Mouse (Mus musculus) cerebellum, adult (tissue): ENCODE measurements around the gene Gzmm.
A peak's percentile ranks its signal among the peaks of the same experiment; 100 is the strongest.
"Not testable (repeated sequence)": the region's sequence is repeated elsewhere in the genome, so short reads cannot be mapped to it uniquely, and the experiment has no call there.

Source experiments
- ATAC-seq: cut with Nextera tagmentation; 2 replicates; pipeline ENCODE4 v1.9.2; 2017; ENCODE audit warnings: mild to moderate bottlenecking, moderate library complexity, mixed read lengths; ENCODE audit not compliant: insufficient number of reproducible peaks, low FRiP score, low TSS enrichment

Gene Gzmm

DNA sequence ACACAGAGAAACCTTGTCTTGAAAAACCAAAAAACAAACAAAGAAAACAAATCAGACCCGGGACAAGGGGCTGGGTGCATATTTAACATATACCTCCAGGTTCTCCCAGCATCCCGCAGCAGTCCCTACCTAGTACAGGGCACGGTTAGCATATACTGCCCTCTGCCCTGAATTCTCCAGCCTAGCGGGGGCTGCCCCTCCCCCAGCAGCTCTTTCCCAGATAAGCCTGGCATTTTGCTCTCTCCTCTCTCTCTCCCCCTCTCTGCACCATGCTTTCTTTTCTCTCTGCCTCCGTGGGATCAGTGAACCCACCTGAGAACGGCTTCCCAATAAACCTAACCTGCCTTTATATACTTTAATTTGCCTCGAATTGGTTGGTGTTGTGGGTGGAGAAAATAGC lies 11.9 kb downstream of the Gzmm start:
- no peak for ATAC-seq

DNA sequence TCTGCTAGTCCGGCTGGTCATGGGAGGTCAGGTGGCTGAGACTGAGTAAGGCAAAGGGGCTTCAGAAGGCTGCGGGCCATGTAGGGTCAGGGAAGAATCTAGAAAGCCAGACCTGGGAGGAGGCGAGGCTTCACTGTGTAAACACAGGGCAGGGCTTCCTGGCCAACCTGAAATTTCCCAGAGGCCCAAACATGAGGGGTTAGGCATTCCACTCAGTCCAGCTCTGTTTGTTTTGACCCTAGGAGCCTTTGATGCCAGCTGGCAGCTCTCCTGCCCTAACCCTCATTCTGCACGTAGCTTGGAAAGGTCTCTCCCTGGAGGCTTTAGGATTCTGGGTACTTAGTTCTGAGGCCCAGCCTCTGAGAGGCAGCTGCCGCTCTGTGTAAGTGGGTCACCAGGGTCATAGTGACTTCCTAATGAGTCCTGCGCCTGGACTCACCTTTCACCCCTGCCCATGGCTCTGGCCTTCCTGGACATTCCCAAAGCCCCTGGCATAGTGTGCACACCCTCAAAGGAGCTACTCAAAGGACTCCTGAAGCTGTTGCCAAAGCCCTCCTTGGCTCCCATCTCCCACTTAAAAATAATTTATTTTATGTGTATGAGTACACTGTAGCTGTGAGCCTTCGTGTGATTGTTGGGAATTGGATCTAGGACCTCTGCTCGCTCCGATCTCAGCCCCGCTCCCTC lies 12.8 kb downstream of the Gzmm start:
- ATAC-seq = no peak

DNA sequence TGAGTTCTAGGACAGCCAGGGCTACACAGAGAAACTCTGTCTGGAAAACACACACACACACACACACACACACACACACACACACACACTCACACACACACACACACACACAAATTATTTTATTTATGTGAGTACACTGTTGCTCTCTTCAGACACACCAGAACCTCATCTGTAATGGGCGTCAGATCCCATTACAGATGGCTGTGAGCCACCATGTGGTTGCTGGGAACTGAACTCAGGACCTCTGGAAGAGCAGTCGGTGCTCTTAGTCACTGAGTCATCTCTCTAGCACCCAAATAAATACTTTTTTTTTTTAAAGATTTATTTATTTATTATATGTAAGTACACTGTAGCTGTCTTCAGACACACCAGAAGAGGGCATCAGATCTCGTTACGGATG lies 14.2 kb downstream of the Gzmm start:
- ATAC-seq = not testable (repeated sequence)

DNA sequence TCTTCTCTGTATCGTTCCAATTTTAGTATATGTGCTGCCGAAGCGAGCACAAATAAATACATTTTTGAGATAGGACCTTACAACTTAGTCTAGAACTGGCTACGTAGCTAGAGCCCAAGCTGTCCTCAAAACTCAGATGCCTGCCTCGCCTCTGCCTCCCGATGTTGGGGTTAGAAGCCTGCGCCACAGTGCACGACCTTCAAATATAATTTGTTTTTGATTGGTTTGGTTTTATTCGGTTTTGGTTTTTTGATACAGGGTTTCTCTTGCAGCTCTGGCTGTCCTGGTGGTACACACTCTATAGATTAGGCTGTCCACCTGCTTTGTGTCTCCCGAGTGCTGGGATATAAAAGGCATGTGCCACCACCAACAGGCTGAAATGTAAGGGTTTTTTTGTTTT lies 14.7 kb downstream of the Gzmm start:
- ATAC-seq = no peak

DNA sequence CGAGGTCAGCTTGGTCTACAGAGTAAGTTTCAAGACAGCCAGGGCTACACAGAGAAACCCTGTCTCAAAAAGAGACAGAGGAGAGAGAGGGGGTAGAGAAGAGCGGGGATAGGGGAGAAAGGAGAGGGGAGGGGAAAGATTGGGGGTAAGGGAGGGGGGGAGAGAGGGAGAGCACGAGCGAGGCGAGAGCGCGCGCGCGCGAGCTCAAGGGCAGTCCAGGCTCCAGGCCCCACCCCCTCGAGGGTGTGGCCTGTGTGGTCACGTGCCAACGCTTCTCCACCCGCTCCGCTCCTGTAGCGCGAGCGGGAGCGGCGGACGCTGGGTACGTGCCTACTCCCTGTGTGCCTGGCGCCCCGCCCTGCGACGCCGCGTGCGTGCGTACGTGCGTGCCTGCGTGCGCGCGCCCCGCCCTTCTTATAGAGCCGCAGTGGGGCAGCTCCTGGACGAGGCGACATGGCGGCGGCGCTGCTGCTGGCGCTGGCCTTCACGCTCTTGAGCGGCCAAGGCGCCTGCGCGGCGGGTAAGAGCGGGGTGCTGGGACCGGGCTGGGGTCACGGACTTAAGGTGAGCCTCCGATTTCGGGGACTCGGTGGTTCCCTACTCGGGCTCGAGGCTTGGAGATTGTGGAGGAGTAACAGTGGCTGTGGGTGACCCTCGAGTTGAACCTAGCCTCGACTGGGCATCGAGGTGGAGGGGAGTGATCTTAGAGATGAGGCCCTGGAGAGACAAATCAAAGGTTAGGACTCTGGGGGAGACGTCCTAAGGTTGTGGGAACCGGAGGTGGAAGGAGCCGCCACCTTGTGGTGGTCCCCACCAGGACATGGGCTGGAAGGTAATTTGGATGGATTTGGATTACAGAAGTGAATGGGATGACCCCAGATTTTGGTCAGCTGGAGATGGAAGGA lies 15.5 kb downstream of the Gzmm start, which contains the start of gene Bsg:
Bsg (plus strand) TSS at position 427 of the 905 bp plus-strand sequence.
- ATAC-seq = peak; percentile 66

DNA sequence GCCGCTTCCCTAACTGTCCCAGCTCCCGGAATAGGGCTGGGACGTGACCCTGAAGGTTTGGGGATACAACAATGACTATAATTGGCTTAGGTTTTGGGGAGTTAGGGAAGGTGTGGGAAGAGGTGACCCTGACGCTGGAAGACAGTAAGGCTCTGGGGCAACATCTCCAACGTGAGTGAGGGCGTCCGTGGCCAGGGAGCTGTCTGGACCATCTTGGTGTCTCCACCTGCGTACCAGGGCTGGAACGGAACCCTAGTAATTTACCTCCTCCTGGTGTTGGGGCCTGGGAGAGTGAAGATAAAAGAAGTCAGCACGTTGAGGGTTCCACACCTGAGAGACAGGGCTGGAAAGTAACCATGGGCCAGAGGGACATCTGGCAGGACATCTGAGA lies 16.1 kb downstream of the Gzmm start:
- no peak for ATAC-seq

DNA sequence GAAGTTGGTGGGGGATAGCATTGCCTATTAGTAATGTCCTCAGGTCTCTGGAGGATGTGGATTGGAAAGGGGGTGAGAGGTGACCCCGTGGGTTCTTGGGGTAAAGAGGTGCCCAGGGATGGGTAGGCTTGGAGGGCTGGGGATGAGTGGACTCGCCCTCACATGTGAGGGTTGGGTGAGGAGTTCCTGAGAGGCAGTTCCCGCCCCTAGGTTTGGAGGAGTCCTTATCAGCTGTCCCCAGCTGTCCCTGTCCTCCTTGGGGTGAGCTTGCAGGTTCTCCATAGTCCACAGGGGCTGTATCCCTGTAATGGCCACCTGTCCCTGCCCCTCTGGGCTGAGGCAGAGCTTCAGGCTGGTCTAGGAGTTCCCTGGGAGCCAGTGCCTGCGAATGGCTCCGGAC lies 17.1 kb downstream of the Gzmm start:
- no peak for ATAC-seq

DNA sequence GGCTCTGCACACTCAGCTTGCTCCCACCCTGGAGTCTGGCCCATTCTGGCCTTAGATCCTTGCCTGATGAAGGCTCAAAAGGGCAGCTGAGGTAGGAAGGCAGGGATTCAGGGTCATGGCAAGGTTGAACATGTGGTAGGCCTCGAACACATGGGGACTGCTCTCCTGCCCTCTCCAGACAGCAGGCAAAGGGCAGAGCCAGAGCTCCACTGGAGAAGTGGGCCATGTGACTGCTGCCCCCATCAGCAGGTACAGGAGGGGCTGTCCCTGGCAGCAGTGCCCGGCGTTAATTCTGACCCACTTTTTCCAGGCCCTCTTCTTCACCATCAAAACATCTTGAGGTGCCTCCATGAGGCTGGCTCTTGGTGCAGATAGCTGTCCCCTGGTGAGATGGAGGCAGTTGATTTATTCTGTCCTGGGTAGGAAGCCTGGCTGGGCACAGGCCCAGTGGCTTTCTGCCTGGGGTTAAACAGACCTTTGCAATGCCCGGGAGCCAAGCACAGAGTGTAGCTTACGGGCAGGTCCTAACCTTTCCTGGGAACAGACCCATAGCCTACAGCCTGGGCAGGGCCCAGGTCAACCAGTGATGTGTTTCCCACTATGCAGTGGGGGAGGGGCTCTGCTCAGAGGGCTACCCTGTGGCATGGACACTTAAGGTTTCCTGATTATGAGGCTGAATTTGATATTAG lies 17.7 kb downstream of the Gzmm start:
- no peak for ATAC-seq

DNA sequence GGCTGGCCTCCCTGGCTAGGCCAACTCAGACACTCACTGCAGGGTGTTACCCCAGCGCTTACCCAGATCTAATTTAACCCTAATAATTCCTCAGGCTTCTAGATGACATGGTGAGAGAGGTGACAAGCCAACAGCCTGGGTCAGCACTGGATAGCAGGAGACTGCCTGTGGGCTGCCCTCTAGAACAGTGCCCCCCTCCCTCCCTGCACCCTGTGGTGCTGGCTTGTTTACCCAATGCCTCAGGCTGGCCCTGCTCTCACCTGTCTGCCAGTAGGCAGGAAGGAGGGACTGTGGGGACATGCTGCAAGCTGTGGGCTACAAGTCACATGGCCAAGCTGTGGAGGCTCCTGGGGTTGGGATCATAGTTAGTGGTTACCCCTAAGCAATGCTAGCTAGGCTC lies 18.3 kb downstream of the Gzmm start:
- peak; percentile 27; the same call in 1 of the 2 replicates for ATAC-seq

DNA sequence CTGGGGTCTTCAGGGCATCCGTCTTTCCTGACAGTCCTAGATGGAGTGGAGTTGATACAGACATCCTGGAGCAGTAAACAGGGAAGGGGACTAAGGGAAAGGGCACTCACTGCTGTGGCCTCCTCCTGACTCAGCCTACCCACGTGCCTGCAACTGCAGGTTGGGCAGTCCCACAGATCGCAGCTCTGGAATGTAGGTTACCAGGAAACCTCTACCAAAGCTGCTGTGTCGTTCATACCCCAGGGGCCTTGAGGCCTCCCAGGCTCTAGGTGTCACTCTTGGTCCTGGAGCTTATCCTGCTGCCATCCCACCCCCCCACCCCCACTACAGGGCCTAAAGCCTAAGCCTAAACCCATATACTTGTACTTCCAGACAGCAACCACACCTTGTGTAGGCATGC lies 18.9 kb downstream of the Gzmm start:
- no peak for ATAC-seq

DNA sequence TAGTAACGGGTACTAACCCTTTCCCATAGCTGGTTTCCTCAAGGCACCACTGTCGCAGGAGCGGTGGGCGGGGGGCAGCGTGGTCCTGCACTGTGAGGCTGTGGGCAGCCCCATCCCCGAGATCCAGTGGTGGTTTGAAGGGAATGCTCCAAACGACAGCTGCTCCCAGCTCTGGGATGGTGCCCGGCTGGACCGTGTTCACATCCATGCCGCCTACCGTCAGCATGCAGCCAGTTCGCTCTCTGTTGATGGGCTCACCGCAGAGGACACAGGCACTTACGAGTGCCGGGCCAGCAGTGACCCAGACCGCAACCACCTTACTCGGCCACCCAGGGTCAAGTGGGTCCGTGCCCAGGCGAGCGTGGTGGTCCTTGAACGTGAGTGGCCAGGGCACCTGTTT lies 19.8 kb downstream of the Gzmm start:
- ATAC-seq = no peak

DNA sequence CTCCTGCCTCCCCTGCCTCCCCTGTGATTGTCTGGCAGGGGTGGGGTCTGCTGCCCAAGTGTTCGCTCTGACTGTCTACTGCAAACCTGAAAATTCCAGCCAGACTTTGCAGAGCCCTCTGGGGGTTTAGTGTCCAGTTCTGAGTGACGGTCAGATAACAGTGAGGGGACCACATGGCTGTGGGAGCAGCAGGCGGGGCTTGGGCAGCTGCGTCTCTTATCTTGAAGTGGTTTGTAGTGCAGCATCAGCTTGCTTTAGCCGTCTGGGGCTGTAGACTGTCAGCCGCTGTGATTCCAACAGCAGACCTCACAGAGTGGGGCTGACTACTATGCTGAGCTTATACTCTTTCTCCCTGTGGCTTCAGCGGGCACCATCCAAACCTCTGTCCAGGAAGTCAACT lies 20.5 kb downstream of the Gzmm start:
- no peak for ATAC-seq

DNA sequence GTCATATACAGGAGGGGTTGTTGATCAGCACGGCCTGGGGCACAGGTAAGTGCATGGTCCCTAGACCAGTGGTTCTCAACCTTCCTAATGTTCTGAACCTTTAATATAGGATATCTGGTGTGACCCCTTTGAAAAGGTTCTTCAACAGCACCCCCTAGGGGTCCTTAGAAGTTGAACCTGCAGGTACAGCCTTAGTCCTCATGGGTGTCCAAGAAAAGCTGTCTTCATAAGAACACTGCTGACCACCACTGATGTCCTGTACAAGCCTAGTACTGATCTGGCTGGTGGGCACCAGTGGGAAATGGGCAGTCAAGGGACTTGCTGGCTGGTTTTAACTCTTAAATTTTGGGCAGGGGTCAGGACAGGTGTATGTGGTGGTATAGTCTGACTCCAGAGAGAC lies 23.2 kb downstream of the Gzmm start:
- ATAC-seq = no peak

DNA sequence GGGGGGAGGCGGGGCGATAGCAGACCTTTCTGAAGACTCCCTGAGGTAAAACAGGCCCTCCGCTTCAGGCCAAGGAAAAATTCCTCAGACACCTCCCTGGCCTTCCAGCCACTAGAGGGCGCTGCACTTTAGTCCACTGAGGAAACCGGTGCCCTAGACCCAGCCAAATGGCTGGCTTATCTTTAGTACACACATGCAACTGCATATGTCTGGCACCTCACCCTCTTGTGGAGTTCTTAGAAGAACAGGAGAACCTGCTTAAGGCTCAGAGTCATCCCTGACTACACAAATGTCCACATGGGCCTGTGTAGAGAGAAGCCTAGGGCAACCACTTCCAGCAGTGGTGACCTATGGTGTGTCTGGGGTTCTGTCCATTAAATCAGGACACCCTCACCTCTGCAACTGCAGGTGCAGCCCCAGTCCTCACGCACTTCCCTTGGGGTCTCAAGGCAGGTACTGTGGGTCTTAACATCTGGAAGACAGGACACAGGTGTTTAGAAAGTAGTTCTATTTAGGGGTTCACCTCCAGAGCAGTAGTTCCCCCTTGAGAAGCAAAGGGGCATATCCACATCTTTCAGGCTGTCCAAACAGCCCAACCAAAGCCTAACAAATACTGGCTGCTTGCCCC lies 23.8 kb downstream of the Gzmm start:
- ATAC-seq = no peak

DNA sequence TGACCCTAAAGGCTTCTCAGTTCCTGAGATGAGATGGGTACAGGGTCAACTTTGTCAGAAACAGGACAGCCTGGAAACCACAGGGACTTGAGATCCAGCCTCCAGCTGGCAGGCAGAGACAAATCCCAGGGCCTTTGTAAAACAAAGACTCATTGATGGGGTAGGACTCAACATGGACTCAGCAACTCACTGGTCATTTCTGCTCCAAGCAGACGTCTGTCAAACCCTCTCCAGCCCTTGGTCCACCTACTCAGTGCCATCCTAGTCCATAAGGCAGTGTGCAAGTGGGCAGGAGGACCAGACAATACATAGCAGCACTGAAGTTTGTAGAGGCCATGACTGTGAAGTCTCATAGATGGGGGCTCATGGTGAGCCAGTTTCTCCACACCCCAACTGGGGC lies 24.3 kb downstream of the Gzmm start:
- no peak for ATAC-seq

DNA sequence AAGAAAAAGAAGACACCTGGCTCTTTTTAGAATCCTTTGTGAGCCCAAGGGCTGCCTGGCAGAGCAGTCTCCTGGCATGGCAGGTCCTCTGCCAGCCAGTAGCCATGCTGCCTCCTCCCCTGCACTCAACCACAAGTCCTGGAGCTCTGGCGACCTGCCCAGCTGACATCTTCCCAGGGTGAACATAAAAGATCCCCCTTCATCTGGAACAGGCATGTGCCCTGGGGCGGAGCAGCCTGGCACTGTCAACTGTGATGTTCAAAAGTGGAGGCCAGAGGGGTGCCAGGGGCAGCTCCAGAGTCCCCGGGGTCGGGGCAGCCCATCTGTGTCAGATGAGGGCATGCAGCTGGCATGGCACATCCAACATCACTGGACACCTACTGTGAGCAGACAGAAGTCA lies 26.2 kb downstream of the Gzmm start:
- ATAC-seq = no peak

DNA sequence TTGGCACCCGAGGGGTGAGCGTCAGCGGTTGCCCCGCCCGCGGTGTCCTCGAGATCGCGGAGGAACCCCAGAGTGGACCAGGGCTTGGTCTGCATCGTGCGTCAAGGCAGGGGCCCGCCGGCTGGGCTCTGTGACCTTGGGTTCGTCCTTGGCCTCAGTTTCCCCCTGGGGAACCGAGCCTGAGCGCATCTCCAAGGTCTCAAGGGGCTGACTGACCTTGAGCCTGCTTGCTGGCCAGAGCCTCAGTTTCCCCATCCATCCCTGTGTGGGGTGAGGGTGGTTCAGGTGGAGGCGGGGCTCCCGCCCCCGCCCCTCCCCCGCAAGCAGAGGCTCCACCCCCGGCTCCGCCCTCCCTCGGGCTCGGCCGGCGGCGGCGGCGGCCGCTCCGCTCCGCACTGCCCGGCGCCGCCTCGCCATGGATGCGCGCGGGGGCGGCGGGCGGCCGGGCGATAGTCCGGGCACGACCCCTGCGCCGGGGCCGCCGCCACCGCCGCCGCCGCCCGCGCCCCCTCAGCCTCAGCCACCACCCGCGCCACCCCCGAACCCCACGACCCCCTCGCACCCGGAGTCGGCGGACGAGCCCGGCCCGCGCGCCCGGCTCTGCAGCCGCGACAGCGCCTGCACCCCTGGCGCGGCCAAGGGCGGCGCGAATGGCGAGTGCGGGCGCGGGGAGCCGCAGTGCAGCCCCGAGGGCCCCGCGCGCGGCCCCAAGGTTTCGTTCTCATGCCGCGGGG lies 27.6 kb downstream of the Gzmm start, which contains the start of gene Hcn2:
Hcn2 (plus strand) TSS at position 381 of the 734 bp plus-strand sequence.
- peak; percentile 8; the same call in 1 of the 2 replicates for ATAC-seq

DNA sequence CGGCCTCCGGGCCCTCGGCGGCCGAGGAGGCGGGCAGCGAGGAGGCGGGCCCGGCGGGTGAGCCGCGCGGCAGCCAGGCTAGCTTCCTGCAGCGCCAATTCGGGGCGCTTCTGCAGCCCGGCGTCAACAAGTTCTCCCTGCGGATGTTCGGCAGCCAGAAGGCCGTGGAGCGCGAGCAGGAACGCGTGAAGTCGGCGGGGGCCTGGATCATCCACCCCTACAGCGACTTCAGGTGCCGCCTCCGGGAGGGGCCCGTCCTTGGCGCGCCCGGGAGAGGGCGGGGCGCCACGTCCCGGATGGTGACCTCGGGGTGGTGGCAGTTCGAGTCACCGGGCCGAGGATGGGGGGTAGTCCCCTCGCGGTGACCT lies 28.2 kb downstream of the Gzmm start:
- ATAC-seq = peak; percentile 14; the same call in 1 of the 2 replicates

DNA sequence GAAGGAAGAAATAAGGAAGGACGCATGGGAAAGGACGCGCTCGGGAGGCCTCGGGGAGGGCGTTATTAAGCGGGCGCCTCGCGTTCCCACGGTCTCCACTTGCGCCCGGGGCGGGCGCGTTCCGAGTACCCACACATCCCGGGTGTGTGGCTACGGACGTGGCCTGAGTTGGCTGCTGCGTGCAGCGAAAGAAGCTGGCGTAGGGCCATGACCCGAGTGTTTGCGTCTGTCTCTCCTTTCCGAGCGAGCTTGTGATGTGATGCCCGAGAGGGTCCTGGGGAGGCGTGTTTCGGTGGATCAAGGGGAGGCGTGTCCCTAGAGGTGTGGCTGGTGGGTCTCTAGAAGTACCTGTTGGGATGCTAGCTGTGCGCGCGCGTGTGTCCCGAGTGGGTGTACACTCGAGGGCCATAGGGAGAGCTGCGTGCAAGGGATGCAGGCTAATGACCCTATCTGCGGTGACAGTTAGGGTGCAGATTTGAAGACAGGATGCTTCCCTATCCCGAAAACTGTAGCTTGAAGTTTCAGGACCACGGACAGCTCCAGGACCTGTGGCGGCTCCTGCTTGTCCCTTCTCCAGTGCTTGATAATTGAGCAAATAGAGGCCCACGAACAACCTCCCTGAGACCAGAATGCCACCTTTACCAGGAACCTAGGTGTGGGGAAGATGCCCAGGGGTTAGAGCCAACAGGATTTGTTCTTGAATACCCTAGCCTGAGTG lies 29.0 kb downstream of the Gzmm start:
- ATAC-seq = no peak
